Mouse (Mus musculus): ENCODE data around the gene Zfr. TPM values are rescaled to one million over a fixed set of nuclear protein-coding genes. Genes with fewer than 3 reads are reported as not detected.

The Zfr gene
- total and polyA plus RNA-seq, 2 experiments from 2014 or later, result 175 to 212 TPM

GRCm38 (mm10) chr15:12230243-12230935, 112.8 kb downstream of the Zfr start:
- Histone ChIP-seq H3K9ac (0 out of 2 replicates have a peak overlapping the region, but pooled peaks have one; percentile 14), H3K9me3 (ENCODE audit: low read length) (no peaks in the 10 kb centered on the region), H3K4me3 (ENCODE audit: low read depth, low read length) (no peak overlapping the region), H3K4me2 (ENCODE audit: low read depth) (no peak overlapping the region), H3K36me3 (ENCODE audit: insufficient read depth) (peaks cover 15% of the 10 kb centered on the region), H3K27ac (ENCODE audit: low read depth, low read length) (no peak overlapping the region), H3K27me3 (ENCODE audit: insufficient read depth, low read length) (no peaks in the 10 kb centered on the region), H3K4me1 (ENCODE audit: insufficient read depth) (no peaks in the 10 kb centered on the region)
- ATAC-seq (peak; percentile 82), DNase-seq (no peak)
- WGBS, result 54% methylated on average over 12 of the region's 12 CpGs
- no peak for TF ChIP-seq CTCF (IDR thresholded peaks at IDR 0.05; ENCODE audit: low read depth)

- Histone ChIP-seq H3K27me3 (ENCODE audit: insufficient read depth, low read length) (no peaks in the 10 kb centered on the region), H3K4me2 (ENCODE audit: low read depth) (no peak overlapping the region), H3K27ac (ENCODE audit: low read depth, low read length) (no peak overlapping the region), H3K4me1 (ENCODE audit: insufficient read depth) (no peaks in the 10 kb centered on the region), H3K4me3 (ENCODE audit: low read depth, low read length) (no peak overlapping the region), H3K9ac (no peak overlapping the region), H3K9me3 (ENCODE audit: low read length) (no peaks in the 10 kb centered on the region), H3K36me3 (ENCODE audit: insufficient read depth) (peaks cover 20% of the 10 kb centered on the region)
- DNase-seq, result no peak
- WGBS, result 79% methylated on average over 6 of the region's 6 CpGs
- ATAC-seq, result no peak
- peak; percentile 13; the same call in 1 of the 2 replicates for TF ChIP-seq CTCF (IDR thresholded peaks at IDR 0.05; ENCODE audit: low read depth)
Observed at GRCm38 (mm10) chr15:12231462-12231861, 113.8 kb downstream of the Zfr start.

DNA sequence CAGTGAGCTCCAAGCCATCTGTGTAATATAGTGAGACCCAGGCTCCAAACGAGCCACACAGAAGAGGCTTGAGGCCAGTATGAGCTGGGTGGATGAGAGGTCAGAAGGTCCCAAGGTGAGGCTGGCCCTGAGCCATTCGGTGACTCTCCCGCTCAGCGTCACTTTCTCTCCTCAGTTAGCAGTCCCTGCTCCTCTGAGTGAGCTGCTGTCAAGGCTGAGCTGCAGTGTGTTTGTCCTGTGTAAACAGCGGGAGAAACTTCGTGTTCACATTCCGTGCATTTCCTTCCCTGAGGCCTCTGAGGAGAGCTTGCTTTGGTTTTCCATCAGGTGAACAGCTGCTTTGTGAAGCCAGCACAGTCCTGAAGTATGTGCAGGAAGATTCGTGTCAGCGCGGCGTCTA, 114.8 kb downstream of the Zfr start:
- Histone ChIP-seq H3K9me3 (ENCODE audit: low read length) (no peaks in the 10 kb centered on the region), H3K27me3 (ENCODE audit: insufficient read depth, low read length) (no peaks in the 10 kb centered on the region), H3K27ac (ENCODE audit: low read depth, low read length) (no peak overlapping the region), H3K9ac (no peak overlapping the region), H3K4me3 (ENCODE audit: low read depth, low read length) (no peak overlapping the region), H3K4me2 (ENCODE audit: low read depth) (no peak overlapping the region), H3K4me1 (ENCODE audit: insufficient read depth) (no peaks in the 10 kb centered on the region), H3K36me3 (ENCODE audit: insufficient read depth) (peaks cover 23% of the 10 kb centered on the region)
- 83% methylated on average over 11 of the region's 11 CpGs for WGBS
- no peak for DNase-seq
- ATAC-seq, result no peak
- TF ChIP-seq CTCF (IDR thresholded peaks at IDR 0.05; ENCODE audit: low read depth), result no peak

DNA sequence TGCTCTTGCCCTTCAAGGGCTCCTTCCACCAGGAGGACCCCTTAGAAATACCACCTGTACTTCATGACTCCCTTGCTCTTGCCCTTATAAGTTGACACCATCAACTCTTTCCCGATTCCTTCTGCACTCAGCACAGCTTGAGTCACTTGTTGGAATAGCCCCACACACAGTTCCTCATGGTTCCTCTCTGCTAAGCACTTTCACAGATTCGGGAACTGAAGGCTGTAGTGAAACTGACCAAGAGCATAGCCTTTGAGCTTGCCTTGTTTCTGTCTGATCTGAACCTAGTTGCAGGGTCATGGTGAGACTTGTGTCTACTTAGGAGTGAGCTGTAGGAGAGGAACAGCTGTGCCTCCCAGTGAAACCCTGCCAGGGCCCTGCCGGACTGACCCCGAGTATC, 115.4 kb downstream of the Zfr start:
- Histone ChIP-seq H3K27me3 (ENCODE audit: insufficient read depth, low read length) (no peaks in the 10 kb centered on the region), H3K4me2 (ENCODE audit: low read depth) (no peak overlapping the region), H3K4me1 (ENCODE audit: insufficient read depth) (no peaks in the 10 kb centered on the region), H3K36me3 (ENCODE audit: insufficient read depth) (peaks cover 27% of the 10 kb centered on the region), H3K4me3 (ENCODE audit: low read depth, low read length) (no peak overlapping the region), H3K9me3 (ENCODE audit: low read length) (no peaks in the 10 kb centered on the region), H3K27ac (ENCODE audit: low read depth, low read length) (no peak overlapping the region), H3K9ac (no peak overlapping the region)
- TF ChIP-seq CTCF (IDR thresholded peaks at IDR 0.05; ENCODE audit: low read depth), result no peak
- no peak for DNase-seq
- no peak for ATAC-seq
- WGBS, result 86% methylated on average over 4 of the region's 4 CpGs

MicroRNA genes within 50 kb of the gene (microRNA counts, 519-probe panel; counts per million panel counts)
- microRNA mmu-miR-1898, result not detected

Small RNA genes lying within 50 kb of the gene (microRNA-seq; reads per million reads assigned to microRNA genes)
- 0 reads per million in 2 experiments for gene Mir1898

Other genes starting within 250 kb of the Zfr start
- 5.6 and 5.9 TPM in 2 replicates for gene Npr3, start 210.5 kb upstream of the Zfr start, total RNA-seq (2014; rRNA removed)
- gene Npr3, start 210.5 kb upstream of the Zfr start, polyA plus RNA-seq (2015; fragmentation: Nextera tagmentation; extraction: Ambion mirVana), result 0.93 and 1.6 TPM in 2 replicates
- gene Sub1, start 120.8 kb upstream of the Zfr start, total RNA-seq (2014; rRNA removed), result 187 TPM in 2 replicates
- gene Sub1, start 120.8 kb upstream of the Zfr start, polyA plus RNA-seq (2015; fragmentation: Nextera tagmentation; extraction: Ambion mirVana), result 618 and 740 TPM in 2 replicates
- gene Mtmr12, start 87.2 kb downstream of the Zfr start, total RNA-seq (2014; rRNA removed), result 10.0 and 13.1 TPM in 2 replicates
- 4.3 and 5.5 TPM in 2 replicates for gene Mtmr12, start 87.2 kb downstream of the Zfr start, polyA plus RNA-seq (2015; fragmentation: Nextera tagmentation; extraction: Ambion mirVana)
- 78.5 and 106 TPM in 2 replicates for gene Golph3, start 203.6 kb downstream of the Zfr start, total RNA-seq (2014; rRNA removed)
- gene Golph3, start 203.6 kb downstream of the Zfr start, polyA plus RNA-seq (2015; fragmentation: Nextera tagmentation; extraction: Ambion mirVana), result 45.0 and 51.3 TPM in 2 replicates
- gene 1810049J17Rik, start 204.1 kb downstream of the Zfr start, total RNA-seq (2014; rRNA removed), result not detected in 2 replicates
- gene 1810049J17Rik, start 204.1 kb downstream of the Zfr start, polyA plus RNA-seq (2015; fragmentation: Nextera tagmentation; extraction: Ambion mirVana), result 0.72 and 2.1 TPM in 2 replicates

Measured in forebrain, postnatal 0 days (tissue).